Mouse (Mus musculus) stomach, embryonic 15.5 days (tissue): Measurements from ENCODE around the gene Slc25a12. TPM values are rescaled to one million over a fixed set of nuclear protein-coding genes. Genes with fewer than 3 reads are reported as not detected.

Experiments
- ATAC-seq: fragments of 200-750 bp; cut with Nextera tagmentation; 2 replicates; pipeline ENCODE4 v1.8.0; 2017; ENCODE audit warnings: low read depth, moderate number of reproducible peaks, moderate TSS enrichment; ENCODE audit not compliant: insufficient read depth, low FRiP score
- H3K27ac ChIP-seq: fragments of 300-500 bp; sonication (generic); 2 replicates; pipeline ENCODE4 v1.5.1; 2015; ENCODE audit warnings: mild to moderate bottlenecking, inconsistent platforms
- H3K27me3 ChIP-seq: fragments of 300-500 bp; sonication (generic); replicated peaks from 2 replicates; pipeline ENCODE4 v1.6.1; 2015; ENCODE audit warnings: inconsistent platforms
- H3K36me3 ChIP-seq: fragments of 300-500 bp; sonication (generic); 2 replicates; pipeline ENCODE4 v1.6.1; 2015; ENCODE audit warnings: inconsistent platforms
- H3K4me1 ChIP-seq: fragments of 300-500 bp; sonication (generic); 2 replicates; pipeline ENCODE4 v1.6.1; 2015; ENCODE audit warnings: inconsistent platforms
- H3K4me2 ChIP-seq: fragments of 300-500 bp; sonication (generic); 2 replicates; pipeline ENCODE4 v1.6.1; 2015; ENCODE audit warnings: mild to moderate bottlenecking, inconsistent platforms
- H3K4me3 ChIP-seq: fragments of 300-500 bp; sonication (generic); replicated peaks from 2 replicates; pipeline ENCODE4 v1.5.1; 2015; ENCODE audit warnings: inconsistent platforms
- H3K9ac ChIP-seq: fragments of 300-500 bp; sonication (generic); 2 replicates; pipeline ENCODE4 v1.6.1; 2015; ENCODE audit warnings: inconsistent platforms
- H3K9me3 ChIP-seq: fragments of 300-500 bp; sonication (generic); 2 replicates; pipeline ENCODE4 v1.6.1; 2016; ENCODE audit warnings: inconsistent platforms
- WGBS: fragments of 180-500 bp; shearing (Covaris S2); methylation state at CpG from one replicate; pipeline ENCODE4 v1.1.7; 2015; 5-methylcytosine and 5-hydroxymethylcytosine counted together
- polyA plus RNA-seq: library from polyadenylated mRNA; unstranded; fragments of >200 nt; fragmentation: Nextera tagmentation; extraction: Ambion mirVana; gene quantifications from 2 replicates; pipeline ENCODE4 v1.2.1, GENCODE M21; 2015

The Slc25a12 gene
- polyA plus RNA-seq, 1 experiment from 2014 or later: 30.0 TPM

DNA sequence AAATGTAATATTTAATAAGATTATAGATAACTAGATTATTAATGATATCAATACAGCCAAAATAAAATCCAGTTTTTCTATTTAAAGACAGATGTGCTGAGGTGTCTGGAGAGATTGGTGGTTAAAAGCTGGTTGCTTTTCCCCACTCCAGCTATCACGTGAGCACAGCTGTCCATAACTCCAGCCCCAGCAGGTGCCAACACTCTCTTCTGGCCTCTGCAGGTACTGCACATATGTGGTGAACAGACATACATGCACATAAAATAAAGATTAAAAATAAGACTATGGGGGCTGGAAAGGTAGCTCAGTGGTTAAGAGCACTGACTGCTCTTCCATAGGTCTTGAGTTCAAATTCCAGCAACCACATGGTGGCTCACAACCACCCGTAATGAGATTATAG, 126.0 kb downstream of the Slc25a12 start:
- 91% methylated on average over 2 of the region's 2 CpGs for WGBS
- Histone ChIP-seq H3K27me3 (no peaks in the 10 kb centered on the region), H3K36me3 (peaks cover 5% of the 10 kb centered on the region; the same call in 1 of the 2 replicates), H3K9ac (no peak overlapping the region), H3K9me3 (no peaks in the 10 kb centered on the region), H3K4me1 (no peaks in the 10 kb centered on the region), H3K4me3 (no peak overlapping the region), H3K4me2 (no peak overlapping the region), H3K27ac (no peak overlapping the region)
- ATAC-seq: no peak

DNA sequence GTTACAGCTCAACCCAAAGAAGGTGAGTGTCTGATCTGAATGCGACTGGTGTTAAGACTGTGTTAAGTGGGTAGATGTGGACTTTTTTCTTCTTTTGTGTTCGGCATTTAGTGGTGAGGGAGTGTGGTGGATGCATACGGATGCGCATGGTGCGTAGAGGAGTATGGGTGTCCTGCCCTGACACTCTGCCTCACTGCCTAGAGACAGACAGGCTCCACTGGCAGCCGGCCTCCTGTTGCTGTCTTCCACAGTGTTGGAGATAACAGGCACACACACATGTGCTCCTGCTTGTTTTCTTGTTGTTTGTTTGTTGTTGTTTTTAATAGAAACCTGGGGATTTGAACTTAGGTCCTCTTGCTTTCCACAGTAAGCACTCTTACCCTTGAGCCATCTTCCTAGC, 131.5 kb downstream of the Slc25a12 start:
- Histone ChIP-seq H3K9ac (no peak overlapping the region), H3K4me2 (no peak overlapping the region), H3K4me3 (no peak overlapping the region), H3K4me1 (no peaks in the 10 kb centered on the region), H3K36me3 (peaks cover 7% of the 10 kb centered on the region; the same call in 1 of the 2 replicates), H3K27me3 (no peaks in the 10 kb centered on the region), H3K27ac (no peak overlapping the region), H3K9me3 (no peaks in the 10 kb centered on the region)
- 94% methylated on average over 6 of the region's 6 CpGs for WGBS
- ATAC-seq: no peak

GRCm38 (mm10) chr2:71235420-71235819, 132.1 kb downstream of the Slc25a12 start:
- 83% methylated on average over 4 of the region's 4 CpGs for WGBS
- no peak overlapping the region for H3K4me3 ChIP-seq
- H3K27me3 ChIP-seq: no peaks in the 10 kb centered on the region
- H3K4me1 ChIP-seq: no peaks in the 10 kb centered on the region
- no peak overlapping the region for H3K4me2 ChIP-seq
- H3K36me3 ChIP-seq: peaks cover 7% of the 10 kb centered on the region; the same call in 1 of the 2 replicates
- no peak overlapping the region for H3K27ac ChIP-seq
- H3K9me3 ChIP-seq: no peaks in the 10 kb centered on the region
- ATAC-seq: no peak
- H3K9ac ChIP-seq: no peak overlapping the region

GRCm38 (mm10) chr2:71232976-71233375, 134.6 kb downstream of the Slc25a12 start:
- no peaks in the 10 kb centered on the region for H3K9me3 ChIP-seq
- H3K4me1 ChIP-seq: no peaks in the 10 kb centered on the region
- H3K4me2 ChIP-seq: no peak overlapping the region
- H3K27me3 ChIP-seq: no peaks in the 10 kb centered on the region
- WGBS: 77% methylated on average over 2 of the region's 2 CpGs
- H3K27ac ChIP-seq: no peak overlapping the region
- H3K36me3 ChIP-seq: peaks cover 7% of the 10 kb centered on the region; the same call in 1 of the 2 replicates
- no peak for ATAC-seq
- no peak overlapping the region for H3K4me3 ChIP-seq
- H3K9ac ChIP-seq: no peak overlapping the region

DNA sequence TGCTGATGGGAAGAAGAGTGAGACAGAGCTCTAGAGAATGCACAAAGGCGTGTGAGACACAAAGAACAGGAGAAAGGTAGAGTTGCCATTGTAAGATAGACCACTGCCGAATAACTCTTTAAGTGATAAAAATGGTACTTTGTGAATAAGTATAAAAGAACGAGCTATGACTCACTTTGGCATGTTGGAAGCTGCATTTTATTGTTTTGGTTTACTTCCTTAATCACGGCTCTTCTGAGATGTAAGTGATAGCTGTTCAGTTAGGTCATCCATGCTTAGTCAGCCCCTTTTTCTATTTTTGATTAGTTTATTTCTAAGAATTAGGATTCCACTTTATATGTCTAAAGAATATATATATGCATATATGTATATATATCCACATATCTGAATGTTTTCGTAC, 135.6 kb downstream of the Slc25a12 start:
- H3K9ac ChIP-seq: no peak overlapping the region
- ATAC-seq: no peak

DNA sequence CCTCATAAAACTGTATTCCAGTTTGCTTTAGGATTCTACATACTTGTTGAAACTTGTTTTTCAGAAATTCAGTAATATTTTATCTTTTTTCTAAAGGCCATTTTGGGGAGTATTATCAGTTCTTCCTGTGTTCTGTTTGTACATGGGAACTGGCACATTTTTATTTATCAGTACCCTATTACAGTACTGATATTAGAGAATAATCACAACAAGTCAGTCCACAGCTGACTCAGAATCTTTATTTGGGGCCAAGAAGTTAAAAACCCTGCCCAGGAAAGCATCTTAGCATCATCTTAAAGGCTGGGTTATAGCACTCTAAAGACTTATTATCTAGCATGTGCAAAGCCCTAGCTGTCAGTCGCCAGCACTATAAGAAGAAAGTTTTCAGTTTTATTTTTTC, 137.9 kb downstream of the Slc25a12 start:
- no peak overlapping the region for H3K4me2 ChIP-seq
- H3K4me3 ChIP-seq: no peak overlapping the region
- H3K27me3 ChIP-seq: no peaks in the 10 kb centered on the region
- H3K9me3 ChIP-seq: no peaks in the 10 kb centered on the region
- H3K27ac ChIP-seq: no peak overlapping the region
- H3K9ac ChIP-seq: no peak overlapping the region
- WGBS: 92% methylated on average over 1 of the region's 1 CpGs
- no peaks in the 10 kb centered on the region for H3K4me1 ChIP-seq
- no peak for ATAC-seq
- H3K36me3 ChIP-seq: peaks cover 1% of the 10 kb centered on the region; the same call in 1 of the 2 replicates

More for the DNA sequence above, 135.6 kb downstream of the Slc25a12 start:
- Histone ChIP-seq H3K36me3 (peaks cover 4% of the 10 kb centered on the region; the same call in 1 of the 2 replicates), H3K27me3 (no peaks in the 10 kb centered on the region), H3K9me3 (no peaks in the 10 kb centered on the region), H3K4me2 (no peak overlapping the region), H3K4me3 (no peak overlapping the region), H3K4me1 (no peaks in the 10 kb centered on the region), H3K27ac (no peak overlapping the region)
- 79% methylated on average over 5 of the region's 5 CpGs for WGBS

DNA sequence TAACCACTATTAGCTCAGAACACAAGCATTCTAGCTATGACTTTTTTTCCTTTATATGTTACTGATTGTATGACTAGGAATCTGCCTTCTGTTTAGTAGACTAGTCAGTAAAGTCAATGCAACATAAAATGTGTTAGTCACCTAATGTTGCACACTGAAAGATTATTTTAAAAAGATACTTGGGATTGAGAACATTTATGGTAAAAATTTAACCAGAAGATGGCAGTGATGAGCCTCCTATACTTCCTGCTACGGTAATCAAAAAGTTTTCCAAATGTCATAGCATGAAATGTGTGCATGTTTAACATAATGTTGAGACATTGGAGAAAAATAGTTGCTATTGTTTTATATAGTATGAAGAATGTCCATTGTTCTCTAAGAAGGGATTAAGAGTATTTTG, 140.2 kb downstream of the Slc25a12 start:
- Histone ChIP-seq H3K36me3 (peaks cover 18% of the 10 kb centered on the region), H3K4me3 (no peak overlapping the region), H3K4me1 (no peaks in the 10 kb centered on the region), H3K4me2 (no peak overlapping the region), H3K27me3 (no peaks in the 10 kb centered on the region), H3K27ac (no peak overlapping the region), H3K9me3 (no peaks in the 10 kb centered on the region), H3K9ac (no peak overlapping the region)
- no peak for ATAC-seq
- WGBS: 34% methylated on average over 1 of the region's 1 CpGs

Other genes starting within 250 kb of the Slc25a12 start
- 7.5 and 7.8 TPM in 2 replicates for gene Cybrd1, start 249.8 kb downstream of the Slc25a12 start, polyA plus RNA-seq
- gene Dync1i2, start 156.0 kb downstream of the Slc25a12 start, polyA plus RNA-seq: 78.1 and 80.5 TPM in 2 replicates
- 111 and 116 TPM in 2 replicates for gene Hat1, start 21.2 kb upstream of the Slc25a12 start, polyA plus RNA-seq
- 35.6 and 37.4 TPM in 2 replicates for gene Metap1d, start 85.5 kb upstream of the Slc25a12 start, polyA plus RNA-seq
- gene Dlx1, start 160.4 kb upstream of the Slc25a12 start, polyA plus RNA-seq: 10.3 and 11.3 TPM in 2 replicates
- gene Dlx2, start 179.0 kb upstream of the Slc25a12 start, polyA plus RNA-seq: 3.9 and 4.2 TPM in 2 replicates